Mouse (Mus musculus): Measurements from ENCODE around the gene Adamtsl3. TPM values are rescaled to one million over a fixed set of nuclear protein-coding genes. Genes with fewer than 3 reads are reported as not detected.

The Adamtsl3 gene
- polyA plus RNA-seq, 1 experiment from 2014 or later, result 1.2 TPM

- peak; percentile 81; the same call in 1 of the 2 replicates for ATAC-seq (ENCODE audit: extremely low read depth, insufficient number of reproducible peaks, low FRiP score, low TSS enrichment)
- Histone ChIP-seq H3K4me2 (peak overlapping the region; percentile 8; the same call in 1 of the 2 replicates), H3K27me3 (replicated peaks) (no peaks in the 10 kb centered on the region), H3K27ac (replicated peaks) (peak overlapping the region; percentile 91), H3K36me3 (no peaks in the 10 kb centered on the region), H3K4me3 (no peak overlapping the region), H3K9ac (no peak overlapping the region), H3K4me1 (peaks cover 58% of the 10 kb centered on the region), H3K9me3 (no peaks in the 10 kb centered on the region)
- WGBS, result 9% methylated on average over 3 of the region's 3 CpGs
Observed at GRCm38 (mm10) chr7:82422561-82422960, 87.1 kb downstream of the Adamtsl3 start.

- H3K27me3 ChIP-seq (replicated peaks), result no peaks in the 10 kb centered on the region
- no peaks in the 10 kb centered on the region for H3K9me3 ChIP-seq
- peaks cover 58% of the 10 kb centered on the region for H3K4me1 ChIP-seq
- no peak overlapping the region for H3K9ac ChIP-seq
- 82% methylated on average over 2 of the region's 2 CpGs for WGBS
- H3K4me3 ChIP-seq, result no peak overlapping the region
- ATAC-seq (ENCODE audit: extremely low read depth, insufficient number of reproducible peaks, low FRiP score, low TSS enrichment), result no peak
- no peak overlapping the region for H3K4me2 ChIP-seq
- peak overlapping the region; percentile 91 for H3K27ac ChIP-seq (replicated peaks)
- H3K36me3 ChIP-seq, result no peaks in the 10 kb centered on the region
Observed at GRCm38 (mm10) chr7:82423602-82424001, 88.1 kb downstream of the Adamtsl3 start.

GRCm38 (mm10) chr7:82424281-82424680 is 88.8 kb downstream of the Adamtsl3 start:
- no peaks in the 10 kb centered on the region for H3K36me3 ChIP-seq
- 88% methylated on average over 1 of the region's 1 CpGs for WGBS
- no peaks in the 10 kb centered on the region for H3K27me3 ChIP-seq (replicated peaks)
- H3K4me3 ChIP-seq, result no peak overlapping the region
- no peaks in the 10 kb centered on the region for H3K9me3 ChIP-seq
- no peak overlapping the region for H3K9ac ChIP-seq
- peaks cover 58% of the 10 kb centered on the region for H3K4me1 ChIP-seq
- H3K27ac ChIP-seq (replicated peaks), result peak overlapping the region; percentile 91; the same call in 1 of the 2 replicates
- ATAC-seq (ENCODE audit: extremely low read depth, insufficient number of reproducible peaks, low FRiP score, low TSS enrichment), result no peak
- H3K4me2 ChIP-seq, result no peak overlapping the region

GRCm38 (mm10) chr7:82425374-82425773 is 89.9 kb downstream of the Adamtsl3 start:
- no peaks in the 10 kb centered on the region for H3K27me3 ChIP-seq (replicated peaks)
- H3K36me3 ChIP-seq, result no peaks in the 10 kb centered on the region
- peak overlapping the region; percentile 8; the same call in 1 of the 2 replicates for H3K4me3 ChIP-seq
- peaks cover 58% of the 10 kb centered on the region for H3K4me1 ChIP-seq
- WGBS, result 24% methylated on average over 11 of the region's 11 CpGs
- peak overlapping the region; percentile 57 for H3K4me2 ChIP-seq
- ATAC-seq (ENCODE audit: extremely low read depth, insufficient number of reproducible peaks, low FRiP score, low TSS enrichment), result no peak
- H3K9me3 ChIP-seq, result no peaks in the 10 kb centered on the region
- peak overlapping the region; percentile 37 for H3K27ac ChIP-seq (replicated peaks)
- H3K9ac ChIP-seq, result no peak overlapping the region

- H3K4me2 ChIP-seq, result no peak overlapping the region
- ATAC-seq (ENCODE audit: extremely low read depth, insufficient number of reproducible peaks, low FRiP score, low TSS enrichment), result no peak
- no peak overlapping the region for H3K9ac ChIP-seq
- peaks cover 23% of the 10 kb centered on the region for H3K4me1 ChIP-seq
- H3K36me3 ChIP-seq, result no peaks in the 10 kb centered on the region
- H3K27ac ChIP-seq (replicated peaks), result no peak overlapping the region
- no peak overlapping the region for H3K4me3 ChIP-seq
- H3K9me3 ChIP-seq, result no peaks in the 10 kb centered on the region
- H3K27me3 ChIP-seq (replicated peaks), result no peaks in the 10 kb centered on the region
- 53% methylated on average over 4 of the region's 4 CpGs for WGBS
Observed at GRCm38 (mm10) chr7:82429447-82429846, 94.0 kb downstream of the Adamtsl3 start.

- Histone ChIP-seq H3K9me3 (no peaks in the 10 kb centered on the region), H3K4me3 (no peak overlapping the region), H3K4me1 (peaks cover 3% of the 10 kb centered on the region; the same call in 1 of the 2 replicates), H3K9ac (no peak overlapping the region), H3K4me2 (no peak overlapping the region), H3K36me3 (no peaks in the 10 kb centered on the region), H3K27me3 (replicated peaks) (no peaks in the 10 kb centered on the region), H3K27ac (replicated peaks) (0 out of 2 replicates have a peak overlapping the region, but pooled peaks have one; percentile 17)
- no peak for ATAC-seq (ENCODE audit: extremely low read depth, insufficient number of reproducible peaks, low FRiP score, low TSS enrichment)
- WGBS, result 34% methylated on average over 2 of the region's 2 CpGs
Observed at GRCm38 (mm10) chr7:82431572-82431971, 96.1 kb downstream of the Adamtsl3 start.

GRCm38 (mm10) chr7:82433226-82433625 is 97.7 kb downstream of the Adamtsl3 start:
- peaks cover 3% of the 10 kb centered on the region; the same call in 1 of the 2 replicates for H3K4me1 ChIP-seq
- H3K36me3 ChIP-seq, result no peaks in the 10 kb centered on the region
- WGBS, result 76% methylated on average over 2 of the region's 2 CpGs
- no peaks in the 10 kb centered on the region for H3K27me3 ChIP-seq (replicated peaks)
- no peak overlapping the region for H3K4me3 ChIP-seq
- no peak overlapping the region for H3K27ac ChIP-seq (replicated peaks)
- ATAC-seq (ENCODE audit: extremely low read depth, insufficient number of reproducible peaks, low FRiP score, low TSS enrichment), result no peak
- H3K4me2 ChIP-seq, result no peak overlapping the region
- no peaks in the 10 kb centered on the region for H3K9me3 ChIP-seq
- no peak overlapping the region for H3K9ac ChIP-seq

- Histone ChIP-seq H3K4me1 (peaks cover 16% of the 10 kb centered on the region), H3K27me3 (replicated peaks) (no peaks in the 10 kb centered on the region), H3K36me3 (no peaks in the 10 kb centered on the region), H3K9me3 (no peaks in the 10 kb centered on the region), H3K9ac (no peak overlapping the region), H3K27ac (replicated peaks) (0 out of 2 replicates have a peak overlapping the region, but pooled peaks have one; percentile 39), H3K4me2 (no peak overlapping the region), H3K4me3 (no peak overlapping the region)
- WGBS, result 26% methylated on average over 2 of the region's 2 CpGs
- no peak for ATAC-seq (ENCODE audit: extremely low read depth, insufficient number of reproducible peaks, low FRiP score, low TSS enrichment)
Observed at GRCm38 (mm10) chr7:82458376-82458775, 122.9 kb downstream of the Adamtsl3 start.

- Histone ChIP-seq H3K27me3 (replicated peaks) (no peaks in the 10 kb centered on the region), H3K9me3 (no peaks in the 10 kb centered on the region), H3K27ac (replicated peaks) (no peak overlapping the region), H3K4me1 (peaks cover 12% of the 10 kb centered on the region), H3K9ac (no peak overlapping the region), H3K4me3 (no peak overlapping the region), H3K36me3 (no peaks in the 10 kb centered on the region), H3K4me2 (no peak overlapping the region)
- ATAC-seq (ENCODE audit: extremely low read depth, insufficient number of reproducible peaks, low FRiP score, low TSS enrichment), result no peak
- 76% methylated on average over 10 of the region's 10 CpGs for WGBS
Observed at GRCm38 (mm10) chr7:82462921-82463523, 127.5 kb downstream of the Adamtsl3 start.

- H3K9ac ChIP-seq, result no peak overlapping the region
- H3K4me2 ChIP-seq, result no peak overlapping the region
- H3K4me3 ChIP-seq, result no peak overlapping the region
- 58% methylated on average over 2 of the region's 2 CpGs for WGBS
- no peak overlapping the region for H3K27ac ChIP-seq (replicated peaks)
- peaks cover 7% of the 10 kb centered on the region; the same call in 1 of the 2 replicates for H3K4me1 ChIP-seq
- ATAC-seq (ENCODE audit: extremely low read depth, insufficient number of reproducible peaks, low FRiP score, low TSS enrichment), result no peak
- H3K36me3 ChIP-seq, result no peaks in the 10 kb centered on the region
- no peaks in the 10 kb centered on the region for H3K9me3 ChIP-seq
- no peaks in the 10 kb centered on the region for H3K27me3 ChIP-seq (replicated peaks)
Observed at GRCm38 (mm10) chr7:82464364-82464763, 128.9 kb downstream of the Adamtsl3 start.

GRCm38 (mm10) chr7:82465437-82465836 is 129.9 kb downstream of the Adamtsl3 start:
- no peaks in the 10 kb centered on the region for H3K36me3 ChIP-seq
- H3K4me1 ChIP-seq, result peaks cover 7% of the 10 kb centered on the region; the same call in 1 of the 2 replicates
- H3K4me2 ChIP-seq, result no peak overlapping the region
- no peaks in the 10 kb centered on the region for H3K27me3 ChIP-seq (replicated peaks)
- H3K4me3 ChIP-seq, result no peak overlapping the region
- H3K9ac ChIP-seq, result no peak overlapping the region
- 65% methylated on average over 6 of the region's 6 CpGs for WGBS
- H3K27ac ChIP-seq (replicated peaks), result no peak overlapping the region
- ATAC-seq (ENCODE audit: extremely low read depth, insufficient number of reproducible peaks, low FRiP score, low TSS enrichment), result no peak
- H3K9me3 ChIP-seq, result no peaks in the 10 kb centered on the region

Data from heart, embryonic 13.5 days (tissue).